Mouse (Mus musculus) brain, embryonic 14.5 days (tissue): ENCODE measurements around the gene Acer1.

Source experiments
- CTCF ChIP-seq: fragments of 200-500 bp; IDR thresholded peaks from 2 replicates; pipeline ENCODE4 v1.5.1; 2012; ENCODE audit warnings: inconsistent platforms, mild to moderate bottlenecking, moderate library complexity, borderline replicate concordance; ENCODE audit not compliant: insufficient read depth, insufficient read length; ENCODE audit errors: extremely low read depth
- POLR2A ChIP-seq: fragments of 200-500 bp; IDR thresholded peaks from 2 replicates; pipeline ENCODE4 v1.6.1; 2012; ENCODE audit warnings: mild to moderate bottlenecking, inconsistent platforms, borderline replicate concordance; ENCODE audit not compliant: poor library complexity, insufficient read depth, insufficient read length, severe bottlenecking; ENCODE audit errors: extremely low read depth

- TF ChIP-seq POLR2A (no peak), CTCF (no peak)
Measured at GRCm38 (mm10) chr17:56981049-56981448, 877 bp downstream of the Acer1 start.
